Mouse (Mus musculus) lung, postnatal 0 days (tissue): ENCODE results near the gene Pgam2. TPM values are rescaled to one million over a fixed set of nuclear protein-coding genes. Genes with fewer than 3 reads are reported as not detected.

ENCODE experiments used
- ATAC-seq: fragments of 200-750 bp; cut with Nextera tagmentation; 2 replicates; pipeline ENCODE4 v1.8.0; 2017; ENCODE audit warnings: moderate library complexity
- DNase-seq: peaks from one replicate; pipeline ENCODE4 v3.0.0-alpha.2; 2016; ENCODE audit warnings: low spot score
- H3K27ac ChIP-seq: fragments of 300-500 bp; sonication (generic); 2 replicates; pipeline ENCODE4 v1.5.1; 2014; ENCODE audit warnings: antibody characterized with exemption, mild to moderate bottlenecking, low read length, mixed read lengths
- H3K27me3 ChIP-seq: fragments of 300-500 bp; sonication (generic); replicated peaks from 2 replicates; pipeline ENCODE4 v1.6.1; 2014; ENCODE audit warnings: low read length, mixed read lengths; ENCODE audit not compliant: insufficient read depth
- H3K36me3 ChIP-seq: fragments of 300-500 bp; sonication (generic); 2 replicates; pipeline ENCODE4 v1.6.1; 2014; ENCODE audit warnings: low read length, mixed read lengths; ENCODE audit not compliant: insufficient read depth
- H3K4me1 ChIP-seq: fragments of 300-500 bp; sonication (generic); 2 replicates; pipeline ENCODE4 v1.6.1; 2014; ENCODE audit warnings: antibody characterized with exemption, low read depth, low read length, mixed read lengths; ENCODE audit not compliant: insufficient read depth
- H3K4me2 ChIP-seq: fragments of 300-500 bp; sonication (generic); replicated peaks from 2 replicates; pipeline ENCODE4 v1.6.1; 2014; ENCODE audit warnings: low read depth, mild to moderate bottlenecking, low read length, moderate library complexity, mixed read lengths
- H3K4me3 ChIP-seq: fragments of 300-500 bp; sonication (generic); 2 replicates; pipeline ENCODE4 v1.5.1; 2014; ENCODE audit warnings: low read depth, low read length
- H3K9ac ChIP-seq: fragments of 300-500 bp; sonication (generic); replicated peaks from 2 replicates; pipeline ENCODE4 v1.6.1; 2014; ENCODE audit warnings: low read depth, mild to moderate bottlenecking
- H3K9me3 ChIP-seq: fragments of 300-500 bp; sonication (generic); 2 replicates; pipeline ENCODE4 v1.6.1; 2016; ENCODE audit warnings: low read length, mixed read lengths
- CTCF ChIP-seq: IDR thresholded peaks from 2 replicates; pipeline ENCODE4 v1.5.1; 2016; ENCODE audit warnings: antibody characterized with exemption, mild to moderate bottlenecking
- EP300 ChIP-seq: IDR thresholded peaks from 2 replicates; pipeline ENCODE4 v1.6.1; 2016; ENCODE audit warnings: antibody characterized with exemption, mild to moderate bottlenecking, control low read depth
- WGBS: fragments of 180-500 bp; shearing (Covaris S2); extraction: QIAGEN DNeasy Blood & Tissue Kit; methylation state at CpG from one replicate; pipeline ENCODE4 v1.1.7; 2014; 5-methylcytosine and 5-hydroxymethylcytosine counted together
- polyA plus RNA-seq: library from polyadenylated mRNA; unstranded; fragments of >200 nt; fragmentation: Nextera tagmentation; extraction: Ambion mirVana; gene quantifications from 2 replicates; pipeline ENCODE4 v1.2.1, GENCODE M21; 2015

Pgam2 gene
- polyA plus RNA-seq, 1 experiment from 2014 or later: 29.8 TPM

DNA sequence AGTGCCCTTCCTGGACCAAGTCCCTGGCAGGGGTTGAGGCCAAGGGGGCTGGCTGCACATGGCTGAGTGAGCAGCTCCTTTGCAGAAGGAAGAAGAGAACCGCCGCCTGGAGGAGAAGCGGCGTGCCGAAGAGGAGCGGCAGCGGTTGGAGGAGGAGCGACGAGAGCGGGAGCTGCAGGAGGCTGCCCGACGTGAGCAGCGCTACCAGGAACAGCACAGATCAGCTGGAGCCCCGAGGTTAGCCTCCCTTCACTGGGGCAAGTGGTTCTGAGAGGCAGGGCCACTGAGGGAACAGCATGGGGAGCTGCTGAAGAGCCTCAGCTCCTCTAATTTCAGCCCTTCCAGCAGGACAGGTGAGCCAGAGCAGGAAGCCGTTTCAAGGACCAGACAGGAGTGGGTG lies 6.6 kb downstream of the Pgam2 start:
- WGBS: 89% methylated on average over 15 of the region's 15 CpGs
- H3K9ac ChIP-seq: no peak overlapping the region
- H3K4me1 ChIP-seq: peaks cover 4% of the 10 kb centered on the region; the same call in 1 of the 2 replicates
- H3K36me3 ChIP-seq: peaks cover 35% of the 10 kb centered on the region
- no peak overlapping the region for H3K4me3 ChIP-seq
- DNase-seq (no peak), ATAC-seq (no peak)
- TF ChIP-seq CTCF (no peak), EP300 (no peak)
- no peak overlapping the region for H3K4me2 ChIP-seq
- H3K27ac ChIP-seq: no peak overlapping the region
- no peaks in the 10 kb centered on the region for H3K27me3 ChIP-seq
- no peaks in the 10 kb centered on the region for H3K9me3 ChIP-seq

GRCm38 (mm10) chr11:5795706-5796105 lies 7.8 kb downstream of the Pgam2 start:
- Histone ChIP-seq H3K4me1 (0 out of 2 replicates have a peak, but pooled peaks cover 3% of the 10 kb centered on the region), H3K9me3 (no peaks in the 10 kb centered on the region), H3K4me2 (no peak overlapping the region), H3K27ac (no peak overlapping the region), H3K36me3 (peaks cover 34% of the 10 kb centered on the region), H3K4me3 (no peak overlapping the region), H3K9ac (no peak overlapping the region), H3K27me3 (no peaks in the 10 kb centered on the region)
- 89% methylated on average over 7 of the region's 7 CpGs for WGBS
- DNase-seq: no peak
- no peak for ATAC-seq
- TF ChIP-seq EP300 (no peak), CTCF (no peak)

- Histone ChIP-seq H3K4me2 (no peak overlapping the region), H3K36me3 (peaks cover 30% of the 10 kb centered on the region), H3K27ac (no peak overlapping the region), H3K4me3 (no peak overlapping the region), H3K9me3 (no peaks in the 10 kb centered on the region), H3K27me3 (no peaks in the 10 kb centered on the region), H3K9ac (no peak overlapping the region), H3K4me1 (no peaks in the 10 kb centered on the region)
- DNase-seq (no peak), ATAC-seq (no peak)
- TF ChIP-seq EP300 (no peak), CTCF (no peak)
- 89% methylated on average over 9 of the region's 9 CpGs for WGBS
These were observed 8.2 kb downstream of the Pgam2 start for GRCm38 (mm10) chr11:5795290-5795689.

DNA sequence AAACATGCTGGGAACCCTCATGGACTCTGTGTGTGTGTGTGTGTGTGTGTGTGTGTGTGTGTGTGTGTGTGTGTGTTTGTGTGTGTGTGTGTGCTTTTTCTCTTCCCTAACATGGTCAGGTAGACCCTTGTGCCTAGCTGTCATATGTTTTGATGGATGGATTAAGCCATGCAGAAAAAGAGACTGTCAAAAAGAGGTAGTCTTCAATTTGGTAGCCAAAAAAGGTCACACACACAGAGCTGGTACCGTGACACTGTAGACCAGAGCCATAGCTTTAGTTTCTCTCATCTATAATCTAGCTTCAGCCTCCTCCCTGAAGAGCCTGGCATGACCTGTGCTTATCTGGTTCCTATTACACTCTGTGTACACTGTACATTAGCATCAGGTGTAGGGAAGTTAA lies 13.1 kb downstream of the Pgam2 start:
- TF ChIP-seq EP300 (no peak), CTCF (no peak)
- Histone ChIP-seq H3K27ac (no peak overlapping the region), H3K9ac (no peak overlapping the region), H3K27me3 (no peaks in the 10 kb centered on the region), H3K4me3 (no peak overlapping the region), H3K4me2 (no peak overlapping the region), H3K36me3 (0 out of 2 replicates have a peak, but pooled peaks cover 7% of the 10 kb centered on the region), H3K4me1 (peaks cover 4% of the 10 kb centered on the region; the same call in 1 of the 2 replicates), H3K9me3 (no peaks in the 10 kb centered on the region)
- 77% methylated on average over 1 of the region's 1 CpGs for WGBS
- no peak for DNase-seq
- ATAC-seq: no peak

DNA sequence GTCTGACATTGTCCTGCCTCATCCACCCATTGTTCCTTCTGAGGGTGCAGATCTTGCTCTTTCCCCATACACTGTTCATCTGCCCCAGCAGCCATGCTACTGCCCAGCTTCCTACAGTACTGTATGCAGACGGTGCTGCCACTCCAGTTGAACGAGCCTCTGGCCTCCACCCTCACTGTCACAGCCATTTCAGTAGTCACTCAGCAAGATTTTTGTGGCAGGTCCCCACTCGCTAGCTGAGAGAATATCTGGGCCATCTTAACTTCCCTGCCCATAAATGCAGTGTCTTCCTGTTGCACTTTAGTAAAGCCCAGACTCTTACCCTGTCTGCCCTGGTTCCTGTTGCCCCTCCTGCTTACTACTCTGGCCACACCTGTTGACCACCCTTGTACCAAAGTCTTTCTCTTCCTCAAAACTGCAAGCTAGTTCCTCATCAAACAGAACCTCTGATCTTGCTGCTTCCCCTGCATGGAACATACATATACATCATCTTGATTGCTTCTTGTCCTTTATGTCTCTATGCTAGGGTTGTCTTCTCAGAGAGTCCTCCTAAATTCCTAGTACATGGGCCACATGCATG lies 13.7 kb downstream of the Pgam2 start:
- WGBS: 48% methylated on average over 3 of the region's 3 CpGs
- no peak for TF ChIP-seq EP300
- no peak for TF ChIP-seq CTCF
- H3K27me3 ChIP-seq: no peaks in the 10 kb centered on the region
- no peak overlapping the region for H3K4me3 ChIP-seq
- DNase-seq: peak; percentile 22
- peaks cover 4% of the 10 kb centered on the region; the same call in 1 of the 2 replicates for H3K4me1 ChIP-seq
- no peaks in the 10 kb centered on the region for H3K9me3 ChIP-seq
- 0 out of 2 replicates have a peak, but pooled peaks cover 7% of the 10 kb centered on the region for H3K36me3 ChIP-seq
- ATAC-seq: no peak
- no peak overlapping the region for H3K27ac ChIP-seq
- H3K4me2 ChIP-seq: peak overlapping the region; percentile 62
- no peak overlapping the region for H3K9ac ChIP-seq

- TF ChIP-seq CTCF (peak; percentile 40), EP300 (no peak)
- Histone ChIP-seq H3K4me1 (peaks cover 4% of the 10 kb centered on the region; the same call in 1 of the 2 replicates), H3K36me3 (0 out of 2 replicates have a peak, but pooled peaks cover 5% of the 10 kb centered on the region), H3K27me3 (no peaks in the 10 kb centered on the region), H3K27ac (peak overlapping the region; percentile 96), H3K4me3 (peak overlapping the region; percentile 80), H3K9ac (peak overlapping the region; percentile 64), H3K9me3 (no peaks in the 10 kb centered on the region), H3K4me2 (peak overlapping the region; percentile 62)
- 47% methylated on average over 6 of the region's 6 CpGs for WGBS
- DNase-seq: peak; percentile 72
- ATAC-seq: peak; percentile 21
These were observed 14.3 kb downstream of the Pgam2 start for GRCm38 (mm10) chr11:5789071-5789753.
